Mouse (Mus musculus) small intestine, adult 2 months (tissue): Measurements from ENCODE around the gene Ercc5.

Experiments used
- CTCF ChIP-seq: fragments of 200-500 bp; IDR thresholded peaks from 2 replicates; pipeline ENCODE4 v1.5.1; 2012; ENCODE audit warnings: low read depth, mild to moderate bottlenecking, control low read depth, inconsistent platforms, low read length, moderate library complexity, mixed read lengths; ENCODE audit not compliant: insufficient replicate concordance, insufficient read length; ENCODE audit errors: extremely low read depth
- POLR2A ChIP-seq: fragments of 200-500 bp; IDR thresholded peaks from 2 replicates; pipeline ENCODE4 v1.6.1; 2012; ENCODE audit warnings: low read depth, mild to moderate bottlenecking, control low read depth, inconsistent platforms, low read length, moderate library complexity

- TF ChIP-seq CTCF = no peak
- no peak for TF ChIP-seq POLR2A
Measured at GRCm38 (mm10) chr1:44216352-44217116, 69.0 kb downstream of the Ercc5 start.
